Mouse (Mus musculus) liver, adult 2 months (tissue): ENCODE results near the gene Bglap2.
"Not testable (repeated sequence)": the region's sequence is repeated elsewhere in the genome, so short reads cannot be mapped to it uniquely, and the experiment has no call there.

Experiments used
- CTCF ChIP-seq: fragments of 200-500 bp; IDR thresholded peaks from 2 replicates; pipeline ENCODE4 v1.5.1; 2011; ENCODE audit warnings: low read depth, low read length, control low read depth
- POLR2A ChIP-seq: fragments of 200-500 bp; IDR thresholded peaks from 2 replicates; pipeline ENCODE4 v1.6.1; 2011; ENCODE audit warnings: low read length, control low read depth; ENCODE audit not compliant: insufficient read depth; ENCODE audit errors: extremely low read depth

- not testable (repeated sequence) for TF ChIP-seq CTCF, POLR2A
These were observed 3.2 kb upstream of the Bglap2 start for GRCm38 (mm10) chr3:88381389-88382315.
